9 mouse cellular contexts compared by ENCODE assay signal in the genomic region with DNA sequence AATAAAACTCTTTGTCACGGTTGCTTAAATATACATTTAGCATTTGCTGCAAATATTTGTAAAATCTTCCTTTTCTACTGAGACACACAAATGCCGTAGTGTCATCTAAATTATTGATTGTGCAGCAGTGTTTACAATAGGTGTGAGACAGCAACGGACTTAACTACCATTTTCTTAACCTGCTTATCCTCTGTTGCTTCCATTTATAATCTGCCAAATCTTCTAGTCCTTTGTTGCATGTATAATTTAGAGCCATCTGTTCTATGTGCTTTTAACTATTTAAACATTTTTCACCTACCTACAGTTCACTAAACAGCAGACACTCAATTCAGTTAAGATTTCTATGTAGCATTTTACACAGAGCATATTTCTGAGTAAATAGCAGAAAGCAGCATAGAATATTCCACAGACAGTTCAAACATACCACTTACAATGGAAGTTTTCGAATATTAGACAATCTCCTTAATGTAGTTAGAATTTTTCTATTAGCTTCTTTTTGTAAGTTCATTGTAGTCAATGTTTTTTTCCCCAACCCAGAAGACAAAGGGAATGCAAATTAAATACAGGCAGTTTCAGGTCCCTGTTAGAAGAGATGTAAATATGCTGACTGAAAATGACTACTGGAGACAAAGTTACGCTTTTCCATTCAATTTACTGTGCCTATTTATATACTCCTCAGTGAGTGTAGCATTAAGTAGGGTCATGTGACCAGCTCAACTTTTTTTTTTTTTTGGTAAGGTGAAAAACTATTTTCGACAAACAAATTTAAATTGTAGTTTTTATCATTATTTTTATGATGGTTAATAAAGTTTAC.
A peak's percentile ranks its signal among the peaks of the same experiment; 100 is the strongest.
DNase-seq lines count a peak whose midpoint lies in the region; ATAC-seq lines count a peak whose summit lies in the region.
"Had no signal": no experiment of that assay in that cellular context is flagged by ENCODE, and none has a peak within 500 bp of the region (broad histone marks: within the 10 kb centered on the region; RNA-seq: fewer than 3 reads in every experiment).

No protein-coding gene starts in this region.

- no peak overlapping the region for H3K27ac ChIP-seq in heart, embryonic 15.5 days
- peak overlapping the region; percentile 51; the same call in 1 of the 2 replicates for H3K27ac ChIP-seq in hindbrain, embryonic 15.5 days (replicated peaks)
- H3K27ac ChIP-seq in midbrain, embryonic 15.5 days: 0 out of 2 replicates have a peak overlapping the region, but pooled peaks have one; percentile 48

- peaks cover 22% of the 10 kb centered on the region for H3K4me1 ChIP-seq in heart, embryonic 15.5 days (replicated peaks)
- H3K4me1 ChIP-seq in hindbrain, embryonic 15.5 days (replicated peaks): peaks cover 46% of the 10 kb centered on the region
- peaks cover 40% of the 10 kb centered on the region for H3K4me1 ChIP-seq in midbrain, embryonic 15.5 days

- H3K27me3 ChIP-seq in heart, embryonic 15.5 days: no peaks in the 10 kb centered on the region
- H3K27me3 ChIP-seq in hindbrain, embryonic 15.5 days: no peaks in the 10 kb centered on the region
- no peaks in the 10 kb centered on the region for H3K27me3 ChIP-seq in midbrain, embryonic 15.5 days (replicated peaks)

- H3K4me2 ChIP-seq in heart, embryonic 15.5 days: peak overlapping the region; percentile 54
- H3K4me2 ChIP-seq in hindbrain, embryonic 15.5 days: peak overlapping the region; percentile 50
- H3K4me2 ChIP-seq in midbrain, embryonic 15.5 days: peak overlapping the region; percentile 43

- H3K9me3 ChIP-seq in heart, embryonic 15.5 days (replicated peaks): no peaks in the 10 kb centered on the region
- H3K9me3 ChIP-seq in hindbrain, embryonic 15.5 days: no peaks in the 10 kb centered on the region
- H3K9me3 ChIP-seq in midbrain, embryonic 15.5 days: no peaks in the 10 kb centered on the region
- H3K9me3 ChIP-seq: G1E had no signal

- no peaks in the 10 kb centered on the region for H3K36me3 ChIP-seq in heart, embryonic 15.5 days
- no peaks in the 10 kb centered on the region for H3K36me3 ChIP-seq in hindbrain, embryonic 15.5 days
- H3K36me3 ChIP-seq in midbrain, embryonic 15.5 days (replicated peaks): no peaks in the 10 kb centered on the region
- H3K36me3 ChIP-seq: G1E had no signal

- no peak for ATAC-seq in heart, embryonic 15.5 days (replicated peaks; ENCODE audit: insufficient number of reproducible peaks, insufficient read depth, low FRiP score, low read depth)
- no peak for ATAC-seq in hindbrain, embryonic 15.5 days (ENCODE audit: low FRiP score, low read depth)
- ATAC-seq in midbrain, embryonic 15.5 days (replicated peaks): no peak

- H3K4me3 ChIP-seq in heart, embryonic 15.5 days: no peak overlapping the region
- peak overlapping the region; percentile 25 for H3K4me3 ChIP-seq in hindbrain, embryonic 15.5 days
- H3K4me3 ChIP-seq in midbrain, embryonic 15.5 days: peak overlapping the region; percentile 20; the same call in 1 of the 2 replicates

- no peak overlapping the region for H3K9ac ChIP-seq in heart, embryonic 15.5 days
- 0 out of 2 replicates have a peak overlapping the region, but pooled peaks have one; percentile 29 for H3K9ac ChIP-seq in hindbrain, embryonic 15.5 days
- no peak overlapping the region for H3K9ac ChIP-seq in midbrain, embryonic 15.5 days

- DNase-seq in heart, postnatal 25 days (ENCODE audit: low spot score): no peak
- DNase-seq in Muller cell, postnatal 12 days (ENCODE audit: inconsistent ontology term): peak; percentile 63
- no peak for DNase-seq in thymus, postnatal 25 days
- DNase-seq in thymus, adult 18-20 months: no peak
- DNase-seq in gastrocnemius, postnatal 4 days (ENCODE audit: low spot score in 2 of 2): no peak

- intact Hi-C loops in heart, postnatal 25 days (cut with DNase I): loop anchor here (5.0 kb wide), 2 partner anchors 41 to 86 kb away; no protein-coding TSS in a partner anchor

- WGBS in heart, embryonic 15.5 days: 37% methylated on average over 6 of the region's 6 CpGs
- WGBS in hindbrain, embryonic 15.5 days: 32% methylated on average over 6 of the region's 6 CpGs
- WGBS in midbrain, embryonic 15.5 days: 26% methylated on average over 6 of the region's 6 CpGs
